Mouse (Mus musculus) thymus, adult 2 months (tissue): ENCODE results near the gene Pla2g5. TPM values are rescaled to one million over a fixed set of nuclear protein-coding genes. Genes with fewer than 3 reads are reported as not detected.
"Not testable (repeated sequence)": the region's sequence is repeated elsewhere in the genome, so short reads cannot be mapped to it uniquely, and the experiment has no call there.

Experiments used
- DNase-seq: peaks from one replicate; pipeline ENCODE4 v3.0.0; 2021
- H3K27ac ChIP-seq: fragments of 200-500 bp; 2 replicates; pipeline ENCODE4 v1.5.1; 2012; ENCODE audit warnings: low read length, control low read depth; ENCODE audit not compliant: control insufficient read depth, insufficient read depth
- H3K27me3 ChIP-seq: fragments of 200-500 bp; 2 replicates; pipeline ENCODE4 v1.6.1; 2012; ENCODE audit warnings: mild to moderate bottlenecking, low read length, moderate library complexity, mixed read lengths; ENCODE audit not compliant: control insufficient read depth, insufficient read depth
- H3K36me3 ChIP-seq: fragments of 200-500 bp; 2 replicates; pipeline ENCODE4 v1.6.1; 2012; ENCODE audit warnings: mild to moderate bottlenecking, low read length, moderate library complexity; ENCODE audit not compliant: control insufficient read depth, insufficient read depth
- H3K4me1 ChIP-seq: fragments of 200-500 bp; replicated peaks from 2 replicates; pipeline ENCODE4 v1.6.1; 2012; ENCODE audit warnings: low read length; ENCODE audit not compliant: control insufficient read depth, insufficient read depth
- H3K4me3 ChIP-seq: fragments of 200-500 bp; 2 replicates; pipeline ENCODE4 v1.5.1; 2012; ENCODE audit warnings: mild to moderate bottlenecking, low read length, control low read depth, moderate library complexity; ENCODE audit not compliant: control insufficient read depth, insufficient read depth
- CTCF ChIP-seq: fragments of 200-500 bp; IDR thresholded peaks from 2 replicates; pipeline ENCODE4 v1.5.1; 2012; ENCODE audit warnings: mild to moderate bottlenecking, control low read depth, low read length, moderate library complexity, borderline replicate concordance; ENCODE audit not compliant: control insufficient read depth, poor library complexity, insufficient read depth; ENCODE audit errors: extremely low read depth
- POLR2A ChIP-seq: fragments of 200-500 bp; IDR thresholded peaks from 2 replicates; pipeline ENCODE4 v1.6.1; 2012; ENCODE audit warnings: mild to moderate bottlenecking, low read length, control low read depth, moderate library complexity; ENCODE audit not compliant: control insufficient read depth, poor library complexity, insufficient read depth; ENCODE audit errors: extremely low read depth
- whole genome bisulfite sequencing: fragments of 180-500 bp; shearing (Covaris S2); methylation state at CpG from one replicate; pipeline ENCODE4 v1.1.7; 2018; 5-methylcytosine and 5-hydroxymethylcytosine counted together
- polyA plus RNA-seq: library from polyadenylated mRNA; depleted of rRNA; stranded (reverse); fragments of >200 nt; gene quantifications from 2 replicates; pipeline ENCODE4 v1.2.3, GENCODE M21; 2012

The Pla2g5 gene
- polyA plus RNA-seq, 1 experiment = 11.5 TPM

- H3K27me3 ChIP-seq = no peaks in the 10 kb centered on the region
- no peaks in the 10 kb centered on the region for H3K4me1 ChIP-seq
- no peak overlapping the region for H3K4me3 ChIP-seq
- 2% methylated on average over 6 of the region's 6 CpGs for WGBS
- no peak overlapping the region for H3K27ac ChIP-seq
- H3K36me3 ChIP-seq = no peaks in the 10 kb centered on the region
- TF ChIP-seq CTCF (no peak), POLR2A (no peak)
- peak; percentile 66 for DNase-seq
These were observed 21.0 kb upstream of the Pla2g5 start for GRCm38 (mm10) chr4:138884261-138884660.

- WGBS = 24% methylated on average over 16 of the region's 16 CpGs
- Histone ChIP-seq H3K4me1 (no peaks in the 10 kb centered on the region), H3K27ac (no peak overlapping the region), H3K27me3 (no peaks in the 10 kb centered on the region), H3K36me3 (no peaks in the 10 kb centered on the region), H3K4me3 (no peak overlapping the region)
- DNase-seq = no peak
- TF ChIP-seq CTCF = no peak
- no peak for TF ChIP-seq POLR2A
These were observed 18.9 kb upstream of the Pla2g5 start for GRCm38 (mm10) chr4:138882179-138882578.

DNA sequence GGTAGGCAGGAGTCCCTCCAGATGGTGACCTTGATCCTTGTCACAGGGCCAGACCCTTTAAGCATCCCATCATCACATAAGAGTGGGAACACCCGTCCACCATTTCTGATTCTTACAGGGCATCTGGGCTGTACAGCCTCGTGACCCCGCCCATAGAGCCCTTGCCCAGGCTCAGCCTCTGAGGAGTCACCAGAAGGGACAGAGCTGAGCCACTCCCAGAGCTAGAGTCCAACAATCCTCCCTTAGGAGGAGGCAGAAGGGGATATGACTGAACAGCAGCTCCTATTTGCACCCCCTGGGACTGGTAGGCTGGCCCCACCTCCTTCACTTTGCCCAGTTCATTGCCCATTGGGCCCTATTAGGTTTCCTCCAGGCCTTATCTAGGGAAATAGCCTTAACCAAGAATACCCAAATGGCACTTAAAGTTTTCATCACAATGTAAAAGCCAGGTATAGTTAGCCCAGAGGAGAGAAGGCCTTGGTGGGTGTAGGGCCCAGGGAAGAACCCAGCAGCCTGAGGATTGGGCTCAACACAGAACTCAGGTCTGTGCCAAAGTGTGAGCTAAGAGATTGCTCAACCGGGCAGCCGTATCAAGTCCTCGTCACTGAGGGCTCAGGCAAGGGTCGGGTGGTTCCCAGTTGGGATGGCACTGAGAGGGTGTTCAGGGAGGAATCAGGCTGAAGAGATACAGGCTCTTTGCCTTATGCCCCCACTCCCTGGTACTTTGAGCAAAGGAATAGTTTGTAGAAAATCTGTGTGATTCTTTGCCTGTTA, 17.7 kb upstream of the Pla2g5 start:
- 82% methylated on average over 7 of the region's 7 CpGs for WGBS
- no peaks in the 10 kb centered on the region for H3K4me1 ChIP-seq
- no peak overlapping the region for H3K4me3 ChIP-seq
- no peaks in the 10 kb centered on the region for H3K36me3 ChIP-seq
- H3K27me3 ChIP-seq = no peaks in the 10 kb centered on the region
- no peak for DNase-seq
- no peak overlapping the region for H3K27ac ChIP-seq
- TF ChIP-seq CTCF (no peak), POLR2A (no peak)

GRCm38 (mm10) chr4:138879808-138880207, 16.5 kb upstream of the Pla2g5 start:
- DNase-seq = no peak
- WGBS = 85% methylated on average over 11 of the region's 11 CpGs
- H3K4me3 ChIP-seq = no peak overlapping the region
- TF ChIP-seq POLR2A = no peak
- no peak for TF ChIP-seq CTCF
- no peak overlapping the region for H3K27ac ChIP-seq
- no peaks in the 10 kb centered on the region for H3K36me3 ChIP-seq
- no peaks in the 10 kb centered on the region for H3K27me3 ChIP-seq
- no peaks in the 10 kb centered on the region for H3K4me1 ChIP-seq

- H3K27me3 ChIP-seq = no peaks in the 10 kb centered on the region
These were observed 15.5 kb upstream of the Pla2g5 start for GRCm38 (mm10) chr4:138878783-138879182.

DNA sequence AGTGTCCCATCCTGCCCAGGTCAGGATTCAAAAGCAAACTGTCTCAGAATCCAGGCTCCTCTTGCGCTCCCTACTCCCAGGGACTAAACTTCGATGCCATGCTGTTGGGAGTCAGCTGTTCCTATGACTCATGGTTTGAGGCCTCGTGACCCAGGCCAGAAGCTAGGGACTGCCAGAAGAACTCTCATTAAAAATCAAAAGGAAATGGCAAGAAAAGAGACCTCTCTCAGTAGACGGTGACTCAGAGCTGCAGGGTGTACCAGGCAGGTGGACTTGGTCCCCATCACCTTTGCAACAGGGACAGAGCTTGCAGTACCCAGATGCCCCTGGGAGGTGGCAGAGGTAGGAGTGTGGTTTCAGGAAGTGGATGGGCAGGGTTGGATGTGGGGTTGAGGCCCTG, 14.4 kb upstream of the Pla2g5 start, which contains the start of gene Pla2g2e:
TSS of gene Pla2g2e (plus strand) at position 212 of the 400 bp plus-strand sequence.
- no peaks in the 10 kb centered on the region for H3K4me1 ChIP-seq
- H3K27ac ChIP-seq = no peak within 1 kb of the TSS
- H3K27me3 ChIP-seq = no peaks in the 10 kb centered on the region
- TF ChIP-seq POLR2A (no peak), CTCF (no peak)
- H3K36me3 ChIP-seq = no peaks in the 10 kb centered on the region
- no peak for DNase-seq
- H3K4me3 ChIP-seq = no peak within 1 kb of the TSS
- WGBS = 67% methylated on average over 4 of the region's 4 CpGs

More at GRCm38 (mm10) chr4:138878783-138879182, 15.5 kb upstream of the Pla2g5 start:
- no peaks in the 10 kb centered on the region for H3K36me3 ChIP-seq
- H3K4me1 ChIP-seq = no peaks in the 10 kb centered on the region
- H3K27ac ChIP-seq = no peak overlapping the region
- no peak for DNase-seq
- WGBS = 67% methylated on average over 8 of the region's 8 CpGs
- H3K4me3 ChIP-seq = no peak overlapping the region
- TF ChIP-seq CTCF (no peak), POLR2A (no peak)

DNA sequence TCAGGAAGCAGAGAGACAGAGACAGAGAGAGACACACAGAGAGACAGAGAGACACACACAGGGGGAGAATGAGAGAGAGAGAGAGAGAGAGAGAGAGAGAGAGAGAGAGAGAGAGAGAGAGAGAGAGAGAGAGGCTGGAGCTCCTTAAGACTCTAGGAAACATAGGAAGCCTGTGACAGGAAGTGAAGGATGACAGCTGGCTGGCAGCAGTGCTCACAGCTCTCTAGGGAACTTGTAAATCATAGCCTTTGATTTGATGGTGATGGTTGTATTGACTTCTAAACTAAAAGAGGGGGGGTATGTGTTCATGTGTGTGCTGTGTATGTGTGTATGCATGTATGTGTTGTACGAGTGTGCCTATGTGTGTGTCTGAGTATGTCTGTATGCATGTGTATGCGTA, 12.7 kb upstream of the Pla2g5 start:
- Histone ChIP-seq H3K36me3 (no peaks in the 10 kb centered on the region), H3K4me1 (no peaks in the 10 kb centered on the region), H3K27me3 (no peaks in the 10 kb centered on the region), H3K4me3 (no peak overlapping the region), H3K27ac (no peak overlapping the region)
- no peak for TF ChIP-seq CTCF
- no peak for TF ChIP-seq POLR2A
- 97% methylated on average over 2 of the region's 2 CpGs for WGBS
- no peak for DNase-seq

DNA sequence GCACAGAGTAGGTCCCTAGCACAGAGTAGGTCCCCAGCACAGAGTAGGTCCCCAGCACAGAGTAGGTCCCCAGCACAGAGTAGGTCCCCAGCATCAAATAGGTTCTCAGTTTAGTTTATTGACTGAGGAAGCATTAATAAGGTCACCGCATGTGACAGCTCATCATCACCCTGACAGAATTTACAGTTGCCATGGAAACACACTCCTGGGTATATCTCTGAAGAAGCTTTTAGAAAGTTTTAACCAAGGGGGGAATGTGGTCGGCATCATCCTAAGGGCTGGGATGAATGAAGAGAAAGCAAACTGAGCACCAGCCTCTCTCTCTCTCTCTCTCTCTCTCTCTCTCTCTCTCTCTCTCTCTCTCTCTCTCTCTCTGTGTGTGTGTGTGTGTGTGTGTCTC, 12.0 kb upstream of the Pla2g5 start:
- H3K4me3 ChIP-seq, H3K4me1 ChIP-seq, H3K36me3 ChIP-seq, DNase-seq, H3K27me3 ChIP-seq, H3K27ac ChIP-seq: not testable (repeated sequence)
- WGBS = 90% methylated on average over 2 of the region's 2 CpGs
